Mouse (Mus musculus): ENCODE results near the gene Olfr535. TPM values are rescaled to one million over a fixed set of nuclear protein-coding genes. Genes with fewer than 3 reads are reported as not detected.

Olfr535 gene
- polyA plus RNA-seq, 1 experiment from 2014 or later: not detected

Other genes starting within 250 kb of the Olfr535 start
- gene 5830411N06Rik, start 236.9 kb upstream of the Olfr535 start, polyA plus RNA-seq (2015; fragmentation: Nextera tagmentation; extraction: Ambion mirVana): 0.19 TPM in 1 of 2 replicates, not detected in the other
- gene Olfr525, start 163.4 kb upstream of the Olfr535 start, polyA plus RNA-seq (2015; fragmentation: Nextera tagmentation; extraction: Ambion mirVana): not detected in 2 replicates
- gene Olfr527, start 150.2 kb upstream of the Olfr535 start, polyA plus RNA-seq (2015; fragmentation: Nextera tagmentation; extraction: Ambion mirVana): not detected in 2 replicates
- not detected in 2 replicates for gene Olfr60, start 122.5 kb upstream of the Olfr535 start, polyA plus RNA-seq (2015; fragmentation: Nextera tagmentation; extraction: Ambion mirVana)
- gene Olfr530, start 107.9 kb upstream of the Olfr535 start, polyA plus RNA-seq (2015; fragmentation: Nextera tagmentation; extraction: Ambion mirVana): not detected in 2 replicates
- not detected in 2 replicates for gene Olfr531, start 81.3 kb upstream of the Olfr535 start, polyA plus RNA-seq (2015; fragmentation: Nextera tagmentation; extraction: Ambion mirVana)
- not detected in 2 replicates for gene Olfr532, start 62.6 kb upstream of the Olfr535 start, polyA plus RNA-seq (2015; fragmentation: Nextera tagmentation; extraction: Ambion mirVana)
- not detected in 2 replicates for gene Olfr533, start 20.8 kb upstream of the Olfr535 start, polyA plus RNA-seq (2015; fragmentation: Nextera tagmentation; extraction: Ambion mirVana)
- gene Olfr536, start 23.2 kb downstream of the Olfr535 start, polyA plus RNA-seq (2015; fragmentation: Nextera tagmentation; extraction: Ambion mirVana): not detected in 2 replicates
- gene Olfr538, start 83.7 kb downstream of the Olfr535 start, polyA plus RNA-seq (2015; fragmentation: Nextera tagmentation; extraction: Ambion mirVana): not detected in 2 replicates
- not detected in 2 replicates for gene Olfr46, start 117.1 kb downstream of the Olfr535 start, polyA plus RNA-seq (2015; fragmentation: Nextera tagmentation; extraction: Ambion mirVana)
- gene Olfr61, start 144.8 kb downstream of the Olfr535 start, polyA plus RNA-seq (2015; fragmentation: Nextera tagmentation; extraction: Ambion mirVana): not detected in 2 replicates
- not detected in 2 replicates for gene Olfr53, start 162.2 kb downstream of the Olfr535 start, polyA plus RNA-seq (2015; fragmentation: Nextera tagmentation; extraction: Ambion mirVana)
- gene Olfr539, start 175.7 kb downstream of the Olfr535 start, polyA plus RNA-seq (2015; fragmentation: Nextera tagmentation; extraction: Ambion mirVana): not detected in 2 replicates
- gene Olfr45, start 197.7 kb downstream of the Olfr535 start, polyA plus RNA-seq (2015; fragmentation: Nextera tagmentation; extraction: Ambion mirVana): not detected in 2 replicates
- not detected in 2 replicates for gene Olfr541, start 213.1 kb downstream of the Olfr535 start, polyA plus RNA-seq (2015; fragmentation: Nextera tagmentation; extraction: Ambion mirVana)

All from lung, embryonic 15.5 days (tissue).